In genomic region chr2:44961192-44961591, GRCm38 (mm10) we compare ENCODE assay signal across 12 mouse cellular contexts.
"Had no signal": no experiment of that assay in that cellular context is flagged by ENCODE, and none has a peak within 500 bp of the region (broad histone marks: within the 10 kb centered on the region; RNA-seq: fewer than 3 reads in every experiment).

No protein-coding gene starts in this region.

- H3K4me2 ChIP-seq: limb, embryonic 12.5 days; liver, embryonic 13.5 days; lung, embryonic 15.5 days; midbrain, embryonic 12.5 days; neural tube, embryonic 12.5 days had no signal

- H3K27ac ChIP-seq: kidney, postnatal 0 days; layer of hippocampus, adult 2 months; limb, embryonic 12.5 days; liver, embryonic 13.5 days; lung, embryonic 15.5 days; midbrain, embryonic 12.5 days; neural tube, embryonic 12.5 days had no signal

- ATAC-seq: liver, postnatal 0 days had no signal

- H3K9me3 ChIP-seq: limb, embryonic 12.5 days; liver, embryonic 13.5 days; lung, embryonic 15.5 days; megakaryocyte, embryonic 14.5 days; midbrain, embryonic 12.5 days; neural tube, embryonic 12.5 days had no signal

- H3K36me3 ChIP-seq: limb, embryonic 12.5 days; liver, embryonic 13.5 days; lung, embryonic 15.5 days; midbrain, embryonic 12.5 days; neural tube, embryonic 12.5 days had no signal

- H3K4me1 ChIP-seq: limb, embryonic 12.5 days; midbrain, embryonic 12.5 days; neural tube, embryonic 12.5 days had no signal

- H3K4me3 ChIP-seq: layer of hippocampus, adult 2 months; limb, embryonic 12.5 days; liver, embryonic 13.5 days; lung, embryonic 15.5 days; megakaryocyte, embryonic 14.5 days; midbrain, embryonic 12.5 days; neural tube, embryonic 12.5 days had no signal

- H3K27me3 ChIP-seq: limb, embryonic 12.5 days; liver, embryonic 13.5 days; lung, embryonic 15.5 days; megakaryocyte, embryonic 14.5 days; midbrain, embryonic 12.5 days; neural tube, embryonic 12.5 days had no signal

- H3K9ac ChIP-seq: limb, embryonic 12.5 days; liver, embryonic 13.5 days; liver, postnatal 0 days; lung, embryonic 15.5 days; midbrain, embryonic 12.5 days; neural tube, embryonic 12.5 days had no signal

- DNase-seq: kidney, postnatal 4 days; liver; liver, embryonic 13.5 days; liver, postnatal 0 days; lung, postnatal 14 days had no signal
